Mouse (Mus musculus): ENCODE results near the gene Zfp956.
"Not testable (repeated sequence)": the region's sequence is repeated elsewhere in the genome, so short reads cannot be mapped to it uniquely, and the experiment has no call there.

The Zfp956 gene

GRCm38 (mm10) chr6:47968166-47968565 is 15.0 kb downstream of the Zfp956 start:
- DNase-seq (ENCODE audit: low spot score in 2 of 2) = not testable (repeated sequence)

GRCm38 (mm10) chr6:47974599-47974998 is 21.4 kb downstream of the Zfp956 start:
- no peak for DNase-seq (ENCODE audit: low spot score in 2 of 2)

GRCm38 (mm10) chr6:47978897-47979368 is 25.7 kb downstream of the Zfp956 start:
- DNase-seq (ENCODE audit: low spot score in 2 of 2) = peak; percentile 39 to 82

- DNase-seq (ENCODE audit: low spot score in 2 of 2) = no peak
These were observed 30.7 kb downstream of the Zfp956 start for GRCm38 (mm10) chr6:47983936-47984335.

- DNase-seq (ENCODE audit: low spot score in 2 of 2) = no peak
These were observed 42.5 kb downstream of the Zfp956 start for GRCm38 (mm10) chr6:47995661-47996060.

- no peak for DNase-seq (ENCODE audit: low spot score in 2 of 2)
These were observed 57.5 kb downstream of the Zfp956 start for GRCm38 (mm10) chr6:48010727-48011126.

All from left cerebral cortex, adult 9 months (tissue).